Mouse (Mus musculus) CD8-positive naive resting alpha-beta T cell, adult 2 months (primary cell): Measurements from ENCODE around the gene Rtl10.

Experiments
- DNase-seq, 2 experiments: peaks; one replicate each; pipeline ENCODE4 v3.0.0; 2022; ENCODE audit warnings: low read depth in 2 of 2, low spot score in 2 of 2

Gene Rtl10

GRCm38 (mm10) chr16:18543151-18543829 is 44.6 kb downstream of the Rtl10 start:
- no peak for DNase-seq

- DNase-seq = no peak
Measured at GRCm38 (mm10) chr16:18547891-18548290, 49.2 kb downstream of the Rtl10 start.
